Mouse (Mus musculus): ENCODE results near the gene Srpk1.

- no peak for TF ChIP-seq CTCF (conservative IDR thresholded peaks at IDR 0.05 in 1 of 2, IDR thresholded peaks at IDR 0.05 in 1 of 2; ENCODE audit: low read depth in 2 of 2, low read length in 2 of 2)
- TF ChIP-seq POLR2AphosphoS2 (IDR thresholded peaks at IDR 0.05; ENCODE audit: low read depth, low read length): no peak
- TF ChIP-seq ETS1 (conservative IDR thresholded peaks at IDR 0.05; ENCODE audit: low read depth, low read length): peak; percentile 69
These were observed 2.8 kb upstream of the Srpk1 start for GRCm38 (mm10) chr17:28625327-28625726.
